Mouse (Mus musculus): ENCODE data around the gene Gtf2h2. TPM values are rescaled to one million over a fixed set of nuclear protein-coding genes. Genes with fewer than 3 reads are reported as not detected.

The Gtf2h2 gene
- polyA plus RNA-seq (2015; fragmentation: Nextera tagmentation; extraction: Ambion mirVana) = 62.9 and 70.6 TPM in 2 replicates

DNA sequence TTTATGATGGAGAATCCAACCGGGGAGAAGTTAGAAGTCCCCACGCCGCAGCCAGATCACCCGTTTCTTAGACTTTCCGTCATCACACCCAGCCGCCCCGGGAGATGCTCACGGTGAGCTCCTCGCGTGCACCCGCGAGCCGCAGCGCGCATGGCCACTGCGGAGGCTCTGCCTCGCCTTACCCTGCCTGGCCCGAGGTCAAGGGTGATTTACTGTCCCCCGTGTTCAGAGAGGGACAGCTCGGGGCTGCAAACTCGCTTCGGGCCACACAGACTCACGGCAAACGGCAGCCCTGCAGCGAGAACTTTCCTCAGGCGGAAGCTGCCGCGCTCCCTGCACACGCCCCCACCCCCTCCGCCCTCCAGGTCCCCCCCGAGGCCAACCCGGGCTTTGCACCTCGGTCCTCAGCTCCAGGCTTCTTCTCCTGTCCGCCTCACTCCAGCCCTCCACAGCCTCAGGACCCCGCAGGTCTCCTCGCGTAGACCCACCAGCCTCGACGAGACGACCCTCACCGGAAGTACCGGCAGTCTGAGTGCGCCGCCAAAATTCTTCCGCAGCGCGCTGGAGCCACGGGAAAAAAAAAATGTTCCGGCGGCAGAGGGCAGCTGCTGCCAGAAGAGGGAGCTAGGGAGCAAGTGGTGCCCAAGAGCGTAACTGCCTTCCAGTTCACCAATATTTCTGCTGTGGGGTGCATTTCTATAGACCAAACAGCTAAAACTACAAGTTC is at the start of gene Gtf2h2:
Gene Gtf2h2 (minus strand): TSS at position 519 of the 727 bp plus-strand sequence.
- Histone ChIP-seq H3K9me3 (no peaks in the 10 kb centered on the region), H3K36me3 (peaks cover 20% of the 10 kb centered on the region), H3K4me2 (peak within 1 kb of the TSS; percentile 79), H3K27ac (replicated peaks) (peak within 1 kb of the TSS; percentile 88), H3K9ac (peak within 1 kb of the TSS; percentile 81), H3K4me1 (replicated peaks) (peaks cover 15% of the 10 kb centered on the region), H3K27me3 (no peaks in the 10 kb centered on the region), H3K4me3 (peak within 1 kb of the TSS; percentile 96)
- WGBS = under 1% methylated on average over 51 of the region's 51 CpGs
- ATAC-seq (ENCODE audit: low FRiP score, low read depth) = peak; percentile 93

DNA sequence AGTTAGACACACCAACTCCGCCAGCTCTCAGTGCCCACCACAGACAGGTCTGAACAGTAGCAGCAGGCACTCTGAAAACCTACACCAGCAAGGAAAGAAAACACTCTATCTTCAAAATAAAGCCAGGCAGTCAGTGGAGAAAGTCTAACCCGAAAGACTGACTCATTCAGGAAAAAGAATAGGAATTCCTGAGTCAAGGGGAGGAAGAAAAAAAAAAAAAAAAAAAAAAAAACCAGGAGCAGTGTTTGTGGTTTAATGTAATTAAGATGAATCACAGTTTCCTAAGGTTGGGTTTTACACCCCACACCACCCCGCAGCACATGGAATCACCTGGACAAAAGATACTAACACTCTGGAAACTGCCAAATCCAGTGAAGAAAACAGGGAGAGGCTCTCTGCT is 43.8 kb upstream of the Gtf2h2 start:
- Histone ChIP-seq H3K4me3 (no peak overlapping the region), H3K4me1 (replicated peaks) (no peaks in the 10 kb centered on the region), H3K9ac (no peak overlapping the region), H3K4me2 (no peak overlapping the region), H3K9me3 (no peaks in the 10 kb centered on the region), H3K36me3 (no peaks in the 10 kb centered on the region), H3K27me3 (no peaks in the 10 kb centered on the region), H3K27ac (replicated peaks) (no peak overlapping the region)
- WGBS = 93% methylated on average over 3 of the region's 3 CpGs
- no peak for ATAC-seq (ENCODE audit: low FRiP score, low read depth)

GRCm38 (mm10) chr13:100532788-100533365 is 40.5 kb upstream of the Gtf2h2 start:
- no peak overlapping the region for H3K4me3 ChIP-seq
- 82% methylated on average over 6 of the region's 6 CpGs for WGBS
- H3K27ac ChIP-seq (replicated peaks) = no peak overlapping the region
- no peak for ATAC-seq (ENCODE audit: low FRiP score, low read depth)
- no peak overlapping the region for H3K4me2 ChIP-seq
- no peak overlapping the region for H3K9ac ChIP-seq
- H3K4me1 ChIP-seq (replicated peaks) = no peaks in the 10 kb centered on the region
- no peaks in the 10 kb centered on the region for H3K9me3 ChIP-seq
- H3K27me3 ChIP-seq = no peaks in the 10 kb centered on the region
- no peaks in the 10 kb centered on the region for H3K36me3 ChIP-seq

- no peaks in the 10 kb centered on the region for H3K36me3 ChIP-seq
- no peak overlapping the region for H3K4me3 ChIP-seq
- no peak overlapping the region for H3K9ac ChIP-seq
- no peak overlapping the region for H3K27ac ChIP-seq (replicated peaks)
- no peak for ATAC-seq (ENCODE audit: low FRiP score, low read depth)
- no peaks in the 10 kb centered on the region for H3K27me3 ChIP-seq
- no peak overlapping the region for H3K4me2 ChIP-seq
- 63% methylated on average over 6 of the region's 6 CpGs for WGBS
- H3K9me3 ChIP-seq = no peaks in the 10 kb centered on the region
- no peaks in the 10 kb centered on the region for H3K4me1 ChIP-seq (replicated peaks)
These were observed 34.3 kb upstream of the Gtf2h2 start for GRCm38 (mm10) chr13:100526649-100527038.

DNA sequence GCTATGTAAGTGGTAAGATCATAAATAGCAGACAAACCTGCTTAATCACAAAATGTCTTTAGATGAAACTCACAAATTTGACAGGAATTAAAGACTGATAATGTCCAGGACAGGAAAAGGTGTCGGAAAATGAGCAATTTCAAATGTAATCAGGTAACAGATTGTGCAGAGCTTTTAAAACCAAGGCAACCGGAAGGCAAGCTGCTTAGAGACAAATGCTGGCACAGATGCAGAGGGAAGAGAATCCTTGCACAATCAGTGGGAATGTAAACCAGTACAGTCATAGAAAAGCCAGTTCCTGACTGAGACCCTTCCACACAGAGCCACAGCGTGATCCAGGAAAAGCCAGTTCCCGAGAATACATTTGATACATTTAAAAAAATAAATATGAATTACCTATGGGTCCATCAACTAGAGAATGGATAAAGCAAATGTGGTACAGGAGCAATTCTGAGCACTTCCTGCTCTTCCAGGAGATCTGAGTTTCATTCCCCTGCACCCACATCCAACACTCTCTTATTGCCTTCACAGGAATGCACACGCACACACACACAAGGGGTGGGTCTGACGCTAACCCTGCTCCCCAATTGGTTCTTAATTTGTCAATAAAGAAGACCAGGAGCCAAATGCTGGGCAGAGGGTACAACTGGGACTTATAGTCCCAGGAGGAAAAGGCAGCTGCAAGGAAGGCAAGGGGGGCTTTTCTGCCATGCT is 33.7 kb upstream of the Gtf2h2 start:
- no peaks in the 10 kb centered on the region for H3K36me3 ChIP-seq
- ATAC-seq (ENCODE audit: low FRiP score, low read depth) = no peak
- H3K27ac ChIP-seq (replicated peaks) = no peak overlapping the region
- no peak overlapping the region for H3K4me2 ChIP-seq
- no peak overlapping the region for H3K9ac ChIP-seq
- no peaks in the 10 kb centered on the region for H3K4me1 ChIP-seq (replicated peaks)
- no peak overlapping the region for H3K4me3 ChIP-seq
- no peaks in the 10 kb centered on the region for H3K27me3 ChIP-seq
- H3K9me3 ChIP-seq = no peaks in the 10 kb centered on the region
- WGBS = 79% methylated on average over 6 of the region's 6 CpGs

GRCm38 (mm10) chr13:100524896-100525295 is 32.5 kb upstream of the Gtf2h2 start:
- WGBS = 90% methylated on average over 6 of the region's 6 CpGs
- H3K36me3 ChIP-seq = no peaks in the 10 kb centered on the region
- no peak for ATAC-seq (ENCODE audit: low FRiP score, low read depth)
- no peaks in the 10 kb centered on the region for H3K27me3 ChIP-seq
- no peaks in the 10 kb centered on the region for H3K4me1 ChIP-seq (replicated peaks)
- H3K4me2 ChIP-seq = no peak overlapping the region
- H3K9me3 ChIP-seq = no peaks in the 10 kb centered on the region
- H3K9ac ChIP-seq = no peak overlapping the region
- no peak overlapping the region for H3K27ac ChIP-seq (replicated peaks)
- no peak overlapping the region for H3K4me3 ChIP-seq

- 89% methylated on average over 2 of the region's 2 CpGs for WGBS
- Histone ChIP-seq H3K9ac (no peak overlapping the region), H3K36me3 (no peaks in the 10 kb centered on the region), H3K4me3 (no peak overlapping the region), H3K27me3 (no peaks in the 10 kb centered on the region), H3K4me2 (no peak overlapping the region), H3K9me3 (no peaks in the 10 kb centered on the region), H3K27ac (replicated peaks) (no peak overlapping the region), H3K4me1 (replicated peaks) (no peaks in the 10 kb centered on the region)
- ATAC-seq (ENCODE audit: low FRiP score, low read depth) = no peak
These were observed 31.3 kb upstream of the Gtf2h2 start for GRCm38 (mm10) chr13:100523698-100524097.

DNA sequence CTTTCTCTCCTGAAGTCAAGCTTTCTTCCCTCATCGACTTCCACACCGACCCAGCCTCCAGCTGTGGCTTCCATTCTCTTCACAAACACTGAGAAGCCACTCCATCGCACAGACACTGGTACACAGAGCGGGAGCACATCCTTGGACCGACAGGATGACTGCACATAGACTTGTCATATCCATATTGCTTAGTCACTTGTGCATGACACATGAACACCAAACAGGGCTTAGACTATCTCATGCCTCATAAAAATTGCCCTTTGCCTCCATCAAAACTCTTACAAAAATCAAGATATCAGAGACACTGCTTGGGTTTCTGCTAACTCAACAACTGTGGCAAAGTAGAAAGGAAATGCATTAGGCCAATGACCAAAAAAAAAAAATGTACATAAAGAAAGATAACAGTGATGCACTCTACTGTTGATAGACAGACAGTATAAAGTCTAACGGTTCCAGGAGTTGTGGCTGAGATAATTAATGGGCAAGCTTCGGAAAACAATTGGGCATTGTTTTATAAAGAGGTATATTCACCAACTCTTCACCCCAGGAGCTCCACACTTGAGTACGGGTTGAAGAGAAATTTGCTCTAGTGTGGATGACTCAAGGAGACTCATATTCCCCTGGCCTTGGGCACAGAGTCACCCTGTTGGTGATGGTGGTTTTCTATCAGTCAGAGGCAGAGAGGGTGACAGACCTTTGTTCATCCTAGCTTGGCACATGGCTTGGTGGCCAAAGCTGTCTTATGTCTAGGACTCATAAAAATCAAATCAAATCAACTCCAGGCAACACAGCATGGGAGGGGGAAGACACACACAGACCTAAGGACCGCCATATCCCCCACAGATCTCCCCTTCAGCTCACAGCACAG is 29.6 kb upstream of the Gtf2h2 start:
- no peak overlapping the region for H3K4me3 ChIP-seq
- no peak overlapping the region for H3K4me2 ChIP-seq
- H3K27ac ChIP-seq (replicated peaks) = no peak overlapping the region
- no peaks in the 10 kb centered on the region for H3K4me1 ChIP-seq (replicated peaks)
- H3K36me3 ChIP-seq = no peaks in the 10 kb centered on the region
- H3K9me3 ChIP-seq = no peaks in the 10 kb centered on the region
- H3K9ac ChIP-seq = no peak overlapping the region
- ATAC-seq (ENCODE audit: low FRiP score, low read depth) = no peak
- no peaks in the 10 kb centered on the region for H3K27me3 ChIP-seq
- 87% methylated on average over 9 of the region's 9 CpGs for WGBS

DNA sequence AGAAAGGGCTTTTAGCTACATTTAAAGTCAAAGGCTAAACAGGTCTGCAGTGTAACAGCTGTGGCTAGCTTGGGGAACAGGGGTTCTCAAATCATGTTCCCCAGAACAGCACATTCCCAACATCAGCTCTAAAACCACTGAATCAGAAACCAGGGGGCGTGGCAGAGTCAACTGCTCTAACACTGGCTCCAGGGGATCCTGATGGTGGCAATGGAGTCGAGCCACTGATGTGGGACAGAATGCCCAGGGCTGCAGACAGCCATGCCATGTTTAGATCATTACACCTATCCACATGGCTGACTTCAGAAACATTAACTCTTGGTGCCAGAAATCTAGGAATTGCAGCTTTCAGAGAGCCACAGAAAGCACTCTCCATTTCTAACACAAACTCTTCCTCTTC is 26.8 kb upstream of the Gtf2h2 start:
- H3K9ac ChIP-seq = no peak overlapping the region
- no peaks in the 10 kb centered on the region for H3K27me3 ChIP-seq
- ATAC-seq (ENCODE audit: low FRiP score, low read depth) = no peak
- no peaks in the 10 kb centered on the region for H3K36me3 ChIP-seq
- H3K4me1 ChIP-seq (replicated peaks) = no peaks in the 10 kb centered on the region
- WGBS = 71% methylated on average over 2 of the region's 2 CpGs
- H3K4me3 ChIP-seq = no peak overlapping the region
- no peak overlapping the region for H3K4me2 ChIP-seq
- no peaks in the 10 kb centered on the region for H3K9me3 ChIP-seq
- H3K27ac ChIP-seq (replicated peaks) = no peak overlapping the region

DNA sequence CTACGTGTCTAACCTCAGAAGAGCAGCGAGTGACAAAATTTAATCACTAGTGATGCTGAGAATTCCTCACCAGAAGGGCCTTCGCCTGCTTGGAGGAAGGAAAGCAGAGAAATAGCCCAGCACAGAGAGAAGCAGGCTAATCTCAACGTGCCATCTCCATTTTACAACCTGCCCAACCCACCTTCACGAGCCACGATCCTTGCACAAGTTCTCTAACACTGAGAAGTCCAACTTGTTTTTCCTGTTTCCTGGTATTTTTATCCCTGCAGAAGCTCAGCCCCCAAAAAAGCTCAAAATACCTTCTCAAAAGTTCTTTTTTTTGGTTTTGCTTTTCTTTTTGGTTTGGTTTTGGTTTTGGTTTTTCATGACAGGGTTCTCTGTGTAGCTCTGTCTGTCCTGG is 25.8 kb upstream of the Gtf2h2 start:
- Histone ChIP-seq H3K27me3 (no peaks in the 10 kb centered on the region), H3K4me3 (no peak overlapping the region), H3K36me3 (no peaks in the 10 kb centered on the region), H3K27ac (replicated peaks) (no peak overlapping the region), H3K9ac (no peak overlapping the region), H3K4me2 (no peak overlapping the region), H3K9me3 (no peaks in the 10 kb centered on the region), H3K4me1 (replicated peaks) (no peaks in the 10 kb centered on the region)
- 87% methylated on average over 6 of the region's 6 CpGs for WGBS
- ATAC-seq (ENCODE audit: low FRiP score, low read depth) = no peak

DNA sequence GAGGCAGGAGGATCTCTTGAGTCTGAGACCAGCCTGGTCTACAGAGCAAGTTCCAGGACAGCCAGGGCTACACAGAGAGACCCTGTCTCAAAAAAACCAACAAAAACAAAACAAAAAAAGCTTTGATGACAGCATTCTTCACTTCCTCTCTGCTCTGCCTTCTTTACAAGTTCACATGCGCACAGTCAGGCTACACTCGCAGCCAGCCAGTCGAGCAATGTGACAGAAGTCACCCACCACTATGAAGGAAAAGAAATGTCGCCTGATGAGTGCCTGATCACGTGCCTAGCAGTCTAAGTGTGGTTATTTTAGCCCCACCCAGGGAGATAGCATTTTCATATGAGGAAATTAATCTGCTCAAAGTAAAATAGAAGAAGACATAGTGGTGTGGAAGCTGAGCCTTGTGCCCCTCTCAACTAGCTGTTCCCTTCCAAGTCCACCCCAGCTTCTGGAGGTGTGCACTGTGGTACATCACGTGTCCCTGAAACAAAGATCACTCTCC is 25.3 kb upstream of the Gtf2h2 start:
- H3K9me3 ChIP-seq = no peaks in the 10 kb centered on the region
- H3K36me3 ChIP-seq = no peaks in the 10 kb centered on the region
- 89% methylated on average over 6 of the region's 6 CpGs for WGBS
- H3K27me3 ChIP-seq = no peaks in the 10 kb centered on the region
- no peak overlapping the region for H3K4me2 ChIP-seq
- H3K27ac ChIP-seq (replicated peaks) = no peak overlapping the region
- H3K4me1 ChIP-seq (replicated peaks) = no peaks in the 10 kb centered on the region
- no peak overlapping the region for H3K9ac ChIP-seq
- no peak for ATAC-seq (ENCODE audit: low FRiP score, low read depth)
- no peak overlapping the region for H3K4me3 ChIP-seq

Measured in hindbrain, embryonic 15.5 days (tissue).